Mouse (Mus musculus) ES-Bruce4 (cell line): ENCODE results near the gene Cd47.

Experiments
- CTCF ChIP-seq: IDR thresholded peaks from one replicate; pipeline ENCODE4 v1.8.1; 2011; ENCODE audit warnings: low read depth, low read length
- POLR2A ChIP-seq: IDR thresholded peaks from one replicate; pipeline ENCODE4 v1.8.1; 2011; ENCODE audit warnings: low read length; ENCODE audit not compliant: insufficient read depth

DNA sequence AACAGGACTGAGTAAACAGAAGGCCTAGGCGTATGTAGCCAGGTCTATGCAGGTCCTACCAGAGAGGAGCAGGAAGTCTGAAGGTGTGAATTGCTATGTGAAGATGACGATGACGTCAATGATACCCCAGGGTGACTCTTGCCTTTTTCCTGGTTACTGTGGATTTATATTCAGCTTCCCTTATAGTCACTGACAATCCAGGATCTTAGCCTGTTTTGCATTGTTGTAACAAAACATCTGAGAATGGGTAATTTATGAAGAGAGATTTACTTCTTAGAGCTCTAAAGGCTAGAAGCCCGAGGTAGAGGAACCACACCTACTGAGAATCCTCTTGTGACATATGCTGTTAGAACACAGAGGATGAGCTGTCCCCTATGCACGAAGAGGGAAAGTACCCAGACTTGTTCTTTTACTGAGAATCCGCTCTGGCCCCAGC lies 135.7 kb downstream of the Cd47 start:
- no peak for TF ChIP-seq CTCF
- TF ChIP-seq POLR2A, result no peak
